Mouse (Mus musculus) megakaryocyte-erythroid progenitor cell, adult 5-6 weeks (primary cell): ENCODE results near the gene Ptprq. TPM values are rescaled to one million over a fixed set of nuclear protein-coding genes. Genes with fewer than 3 reads are reported as not detected.
A peak's percentile ranks its signal among the peaks of the same experiment; 100 is the strongest.

Experiments used
- ATAC-seq: replicated peaks from 2 replicates; pipeline ENCODE4 v1.8.0; 2016; ENCODE audit warnings: mild to moderate bottlenecking, inconsistent platforms; ENCODE audit not compliant: severe bottlenecking, poor library complexity, low FRiP score, low TSS enrichment
- total RNA-seq, 2 experiments: library from RNA; stranded (forward) in 1 of 2; stranded (reverse) in 1 of 2; fragments of 200-1000, 215-1000 nt in 1 of 2; fragments of >200 nt in 1 of 2; fragmentation: Nextera tagmentation in 1 of 2; gene quantifications; 2 replicates each; pipeline ENCODE4 v1.2.3; 2014 to 2017

The Ptprq gene
- total RNA-seq (2014; fragmentation: Nextera tagmentation) (not detected in 2 replicates), total RNA-seq (2017) (not detected in 2 replicates)

DNA sequence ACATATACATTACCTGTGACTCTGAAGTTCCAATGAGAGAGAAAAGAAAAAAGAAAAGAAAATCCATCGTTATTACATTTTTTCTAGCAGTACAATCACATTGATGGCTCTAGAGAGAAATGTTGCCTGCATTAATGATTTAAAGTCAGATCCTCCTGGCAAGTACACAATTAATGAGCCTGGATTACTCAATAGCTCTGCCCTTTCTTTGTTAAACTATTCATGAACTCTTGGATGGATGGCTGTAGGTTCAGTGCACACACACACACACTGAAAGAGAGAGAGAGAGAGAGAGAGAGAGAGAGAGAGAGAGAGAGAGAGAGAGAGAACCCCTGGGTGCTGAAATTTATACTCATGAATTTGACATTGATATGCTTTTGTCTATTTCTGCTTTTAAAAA lies at the start of gene Ptprq:
Ptprq (minus strand) TSS at position 246 of the 400 bp plus-strand sequence.
- ATAC-seq: no peak

GRCm38 (mm10) chr10:107759624-107760023 lies 39.8 kb upstream of the Ptprq start:
- ATAC-seq: no peak

DNA sequence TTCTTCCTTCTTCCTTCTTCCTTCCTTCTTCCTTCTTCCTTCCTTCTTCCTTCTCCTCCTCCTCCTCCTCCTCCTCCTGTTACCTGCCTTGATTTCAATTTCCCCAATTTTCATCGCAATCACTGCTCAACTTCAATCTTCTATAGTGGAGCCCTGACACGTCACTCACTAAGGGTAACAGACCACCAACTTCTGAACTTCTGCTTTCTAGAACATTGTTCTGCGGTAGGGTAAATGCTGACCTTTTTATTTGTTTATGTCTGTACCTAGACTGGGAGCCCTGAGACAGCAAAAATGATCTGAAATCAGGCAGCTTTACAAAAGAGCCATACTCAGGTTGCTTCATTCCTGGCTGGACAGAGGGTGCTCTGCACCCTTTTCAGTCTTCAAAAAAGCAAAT lies 33.6 kb upstream of the Ptprq start:
- ATAC-seq: no peak

- no peak for ATAC-seq
These were observed 32.7 kb upstream of the Ptprq start for GRCm38 (mm10) chr10:107752351-107753143.

DNA sequence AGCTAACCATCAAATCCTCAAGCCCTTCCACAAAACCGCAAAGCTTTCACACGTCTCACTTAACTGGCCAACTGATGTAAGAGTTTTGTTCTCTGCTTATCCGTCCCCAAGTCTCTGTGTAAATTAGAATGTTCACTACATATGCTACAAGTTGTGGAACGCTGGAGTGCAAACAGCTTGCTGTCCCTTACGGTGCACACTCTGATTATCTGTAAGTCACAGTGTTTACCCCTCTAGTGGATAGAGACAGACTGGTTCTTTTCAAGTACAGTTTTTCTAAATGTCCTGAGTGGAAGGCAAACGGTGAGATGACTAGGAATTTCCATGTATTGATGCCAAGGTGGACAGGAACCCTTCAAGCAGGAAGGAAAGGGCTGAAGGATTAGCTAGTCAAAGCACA lies 32.1 kb upstream of the Ptprq start:
- ATAC-seq: no peak

- ATAC-seq: peak; percentile 70
These were observed 27.7 kb upstream of the Ptprq start for GRCm38 (mm10) chr10:107747566-107747965.

- ATAC-seq: no peak
These were observed 26.9 kb upstream of the Ptprq start for GRCm38 (mm10) chr10:107746717-107747116.

GRCm38 (mm10) chr10:107739815-107740214 lies 20.0 kb upstream of the Ptprq start:
- ATAC-seq: no peak

DNA sequence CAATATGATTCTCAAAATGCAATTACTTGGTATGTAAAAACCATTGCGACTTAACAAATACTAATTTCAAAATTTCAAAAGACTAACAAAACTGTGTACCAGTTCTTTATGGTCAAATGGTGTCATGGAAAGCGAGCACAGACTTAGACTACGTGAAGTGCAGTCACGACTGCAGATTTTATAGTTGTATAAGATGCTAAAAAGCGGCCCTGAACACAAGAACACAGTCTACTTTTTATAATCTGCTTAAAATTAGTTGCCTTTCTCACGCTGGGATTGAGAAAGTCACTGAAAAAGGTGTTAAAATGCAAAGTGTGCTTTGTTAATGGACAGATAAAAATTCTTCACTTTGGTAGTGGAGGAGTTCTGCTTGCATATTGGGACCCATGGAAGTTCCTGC lies 17.9 kb upstream of the Ptprq start:
- ATAC-seq: no peak

GRCm38 (mm10) chr10:107735448-107735847 lies 15.6 kb upstream of the Ptprq start:
- no peak for ATAC-seq

DNA sequence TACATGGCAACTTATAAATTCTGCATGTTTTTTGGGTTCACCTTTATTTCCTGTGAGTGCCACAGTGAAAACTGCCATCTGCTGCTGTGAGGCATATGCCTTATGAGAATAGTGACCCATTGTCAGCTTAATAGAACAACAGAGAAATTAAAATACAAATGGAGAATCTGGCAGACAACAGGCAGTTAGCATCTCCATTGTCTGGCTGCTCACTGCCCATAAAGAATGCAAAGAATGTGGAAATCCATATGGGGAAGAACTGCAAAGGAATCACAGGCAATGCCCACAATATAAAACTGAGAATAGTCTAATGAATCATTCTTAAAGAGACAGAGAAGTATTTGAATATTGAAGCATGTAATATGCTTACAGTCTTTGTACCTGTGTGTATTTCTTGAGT lies 14.5 kb upstream of the Ptprq start:
- no peak for ATAC-seq

DNA sequence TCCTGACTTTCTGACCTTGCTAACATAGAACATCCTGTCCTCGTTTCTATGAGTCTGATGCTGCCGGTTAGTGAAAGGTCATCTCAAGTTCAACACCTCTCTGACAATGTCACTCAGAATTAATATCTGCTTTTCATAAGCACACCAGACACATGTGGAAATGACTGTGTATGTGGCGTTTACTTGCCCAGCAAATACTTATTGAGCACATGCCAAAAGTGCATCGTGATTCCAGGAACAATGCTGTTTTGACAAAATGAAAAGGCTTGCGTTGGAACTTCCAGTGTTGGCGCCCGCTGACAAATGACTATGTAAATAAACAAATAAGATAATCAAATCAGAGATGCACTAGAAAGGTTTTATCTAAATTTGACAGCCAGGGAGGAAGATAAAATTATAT lies 5.8 kb upstream of the Ptprq start:
- no peak for ATAC-seq

DNA sequence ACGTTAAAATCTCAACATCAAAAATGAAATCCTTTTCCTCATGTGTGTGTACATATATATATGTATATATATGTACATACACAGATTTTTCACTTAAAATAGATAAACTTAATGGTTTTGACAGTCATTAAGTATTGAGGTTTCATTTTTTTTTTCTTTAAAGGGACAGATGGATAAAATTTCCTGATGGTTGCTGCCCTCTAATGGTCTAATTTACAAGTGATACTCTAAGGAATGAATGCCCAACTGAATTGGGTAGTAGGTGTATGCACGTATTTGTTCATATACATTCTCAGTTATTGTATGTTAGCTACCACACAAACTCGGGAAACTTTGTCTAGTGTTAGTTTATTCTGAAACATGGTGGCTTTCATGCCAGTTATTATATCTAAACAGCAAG lies 15.4 kb downstream of the Ptprq start:
- no peak for ATAC-seq

- no peak for ATAC-seq
These were observed 18.9 kb downstream of the Ptprq start for GRCm38 (mm10) chr10:107700944-107701343.

- ATAC-seq: no peak
These were observed 21.1 kb downstream of the Ptprq start for GRCm38 (mm10) chr10:107698716-107699115.

DNA sequence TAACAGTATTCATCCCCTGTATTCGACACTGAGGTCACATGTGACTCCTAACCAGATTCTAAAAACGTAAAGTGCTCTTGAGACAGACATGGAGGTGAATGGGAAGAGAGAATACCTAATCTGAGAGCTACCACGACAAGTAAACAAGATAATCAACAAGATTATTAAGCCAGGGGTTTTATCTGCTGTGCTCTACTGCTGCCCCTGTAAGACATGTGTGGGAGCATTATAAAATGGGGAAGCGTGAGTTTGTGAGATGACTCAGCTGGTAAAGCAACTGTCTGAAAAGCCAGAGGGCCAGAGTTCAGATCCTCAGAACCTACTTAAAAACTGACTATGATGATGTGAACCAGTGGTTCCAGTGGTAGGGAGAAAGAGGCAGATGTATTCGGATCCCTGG lies 22.7 kb downstream of the Ptprq start:
- ATAC-seq: no peak

DNA sequence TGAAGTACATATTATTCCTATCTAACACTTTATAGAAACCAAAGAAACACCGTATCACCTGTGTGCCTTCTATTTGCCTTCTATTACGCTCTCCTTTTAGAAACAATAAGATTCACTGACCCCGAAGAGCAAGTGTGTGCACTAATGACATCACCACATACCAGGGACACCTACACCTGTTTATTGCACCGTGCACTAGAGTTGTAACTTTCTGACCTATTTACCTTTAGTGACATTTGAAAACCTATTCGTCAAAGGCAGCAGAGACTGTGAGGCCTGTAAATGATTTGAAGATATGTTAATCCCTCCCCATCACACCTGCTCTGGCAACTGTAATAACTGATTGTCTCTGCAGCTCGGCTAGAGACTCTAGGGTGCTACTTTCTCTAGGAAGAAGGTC lies 32.5 kb downstream of the Ptprq start:
- no peak for ATAC-seq

DNA sequence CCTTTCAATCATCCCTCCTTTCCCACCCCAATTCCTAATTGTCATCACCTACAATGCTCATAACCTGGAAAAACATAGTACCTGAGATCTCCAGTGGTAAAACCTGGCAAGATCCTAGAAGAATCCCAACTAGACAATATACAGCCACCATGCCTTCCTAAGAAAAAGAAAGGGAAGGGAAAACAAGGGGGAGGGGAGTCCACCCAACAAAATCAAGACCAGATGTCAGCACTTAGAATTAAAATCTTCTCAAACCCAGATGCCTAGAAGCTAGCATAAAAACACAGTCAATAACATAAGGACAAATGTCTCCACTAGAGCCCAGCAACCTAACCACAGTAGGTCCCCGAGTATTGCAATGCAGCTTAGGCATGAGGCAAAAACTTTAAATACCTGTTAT lies 43.9 kb downstream of the Ptprq start:
- ATAC-seq: no peak

DNA sequence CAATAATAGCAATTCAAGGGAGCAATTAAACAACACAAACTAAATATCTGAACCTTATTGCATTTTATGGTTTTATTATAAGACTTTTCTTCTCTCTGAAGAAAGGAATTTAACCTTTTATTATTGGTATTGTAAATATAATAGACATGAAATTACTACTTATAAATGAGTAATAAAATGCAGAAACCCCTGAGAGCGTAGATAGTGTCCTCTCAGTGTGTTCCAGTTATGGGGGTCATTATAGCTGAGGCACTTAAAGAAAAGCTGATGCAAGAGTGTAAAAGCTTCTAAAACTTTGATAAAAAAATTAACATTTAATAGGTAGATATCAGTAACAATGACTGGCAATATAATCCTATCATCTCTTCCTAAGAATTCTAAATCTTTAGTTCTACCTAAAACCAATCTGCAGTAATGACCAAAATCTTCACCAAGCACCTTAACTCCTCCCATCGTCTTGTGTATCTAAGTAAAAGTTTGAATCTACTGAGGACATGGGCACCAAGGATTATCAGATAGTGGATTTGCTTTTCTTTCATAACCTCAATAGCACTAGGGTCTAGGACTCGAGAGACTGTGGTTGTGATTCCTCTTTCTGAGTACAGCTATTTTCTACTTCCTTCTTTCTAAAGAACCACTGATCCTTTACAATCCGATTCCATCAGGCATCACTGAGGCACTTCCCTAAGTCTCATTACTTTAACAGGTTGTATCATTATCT lies 51.3 kb downstream of the Ptprq start:
- no peak for ATAC-seq

DNA sequence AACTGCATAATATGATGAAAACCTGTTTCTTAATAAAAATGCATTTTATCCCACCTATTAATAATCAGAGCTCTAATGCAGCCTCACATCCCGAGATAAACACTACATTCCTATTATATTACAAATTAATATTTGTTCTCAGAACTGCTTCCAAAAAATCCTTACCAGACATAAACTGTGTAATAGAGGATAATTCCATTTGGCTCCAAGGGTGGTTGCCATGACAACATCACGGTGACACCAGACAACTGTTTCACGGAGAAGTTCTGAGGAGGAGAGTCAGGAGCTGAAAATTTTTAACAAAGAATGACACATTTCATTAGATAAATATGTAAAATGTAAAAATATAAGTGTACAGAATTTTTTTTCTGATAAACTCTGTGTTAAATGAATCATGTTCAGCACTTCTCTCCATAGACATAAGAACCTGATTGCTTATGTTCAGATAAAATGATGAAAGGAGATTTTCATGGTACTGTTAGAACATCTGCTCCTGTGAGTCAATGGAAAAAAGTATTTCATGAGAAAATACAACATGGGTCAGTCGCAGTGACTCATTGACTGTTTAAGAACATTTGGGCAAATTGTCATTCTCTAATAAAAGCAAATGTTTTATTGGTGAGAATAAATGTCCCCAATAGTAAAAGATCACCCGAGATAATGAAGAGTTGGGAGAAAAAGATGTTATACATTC lies 57.3 kb downstream of the Ptprq start:
- no peak for ATAC-seq
